Mouse (Mus musculus): ENCODE results near the gene Srsx.
"Not testable (repeated sequence)": the region's sequence is repeated elsewhere in the genome, so short reads cannot be mapped to it uniquely, and the experiment has no call there.

- TF ChIP-seq CTCF (IDR thresholded peaks at IDR 0.05; ENCODE audit: borderline replicate concordance, insufficient read depth, low read depth, low read length); POLR2A (IDR thresholded peaks at IDR 0.05; ENCODE audit: borderline replicate concordance, insufficient read depth, low read length): not testable (repeated sequence)
Observed at GRCm38 (mm10) chrX:123222381-123222780, at the start of gene Srsx.
